Mouse (Mus musculus): ENCODE results near the gene Slc6a18.

DNA sequence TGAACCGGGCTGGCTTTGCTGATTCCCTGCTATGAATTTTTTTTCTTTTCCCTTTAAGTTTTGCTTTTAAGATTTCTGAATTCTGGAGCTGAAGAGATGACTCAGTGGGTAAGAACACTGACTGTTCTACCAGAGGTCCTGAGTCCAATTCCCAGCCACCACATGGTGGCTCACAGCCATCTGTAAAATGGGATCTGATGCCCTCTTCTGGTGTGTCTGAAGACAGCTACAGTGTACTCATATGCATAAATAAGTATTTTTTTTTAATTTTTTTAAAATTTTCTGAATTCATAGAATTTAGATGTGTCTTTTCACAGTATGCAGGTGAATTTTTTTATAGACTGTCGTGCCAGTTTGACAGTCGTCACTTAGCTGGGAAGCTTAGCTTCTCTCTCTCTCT is 46.0 kb downstream of the Slc6a18 start:
- no peak for TF ChIP-seq CTCF (IDR thresholded peaks at IDR 0.05; ENCODE audit: borderline replicate concordance, insufficient read depth, low read depth, low read length)
- TF ChIP-seq POLR2A (IDR thresholded peaks at IDR 0.05; ENCODE audit: borderline replicate concordance, insufficient read depth, low read length): no peak
